Mouse (Mus musculus) CD4-positive naive resting alpha-beta T cell, adult 76 days (primary cell): Measurements from ENCODE around the gene Erap1. TPM values are rescaled to one million over a fixed set of nuclear protein-coding genes. Genes with fewer than 3 reads are reported as not detected.

Source experiments
- total RNA-seq: library from RNA; stranded (reverse); gene quantifications from one replicate; pipeline ENCODE4 v1.2.4, GENCODE M21; 2023

The Erap1 gene
- total RNA-seq: 84.7 TPM

DNA sequence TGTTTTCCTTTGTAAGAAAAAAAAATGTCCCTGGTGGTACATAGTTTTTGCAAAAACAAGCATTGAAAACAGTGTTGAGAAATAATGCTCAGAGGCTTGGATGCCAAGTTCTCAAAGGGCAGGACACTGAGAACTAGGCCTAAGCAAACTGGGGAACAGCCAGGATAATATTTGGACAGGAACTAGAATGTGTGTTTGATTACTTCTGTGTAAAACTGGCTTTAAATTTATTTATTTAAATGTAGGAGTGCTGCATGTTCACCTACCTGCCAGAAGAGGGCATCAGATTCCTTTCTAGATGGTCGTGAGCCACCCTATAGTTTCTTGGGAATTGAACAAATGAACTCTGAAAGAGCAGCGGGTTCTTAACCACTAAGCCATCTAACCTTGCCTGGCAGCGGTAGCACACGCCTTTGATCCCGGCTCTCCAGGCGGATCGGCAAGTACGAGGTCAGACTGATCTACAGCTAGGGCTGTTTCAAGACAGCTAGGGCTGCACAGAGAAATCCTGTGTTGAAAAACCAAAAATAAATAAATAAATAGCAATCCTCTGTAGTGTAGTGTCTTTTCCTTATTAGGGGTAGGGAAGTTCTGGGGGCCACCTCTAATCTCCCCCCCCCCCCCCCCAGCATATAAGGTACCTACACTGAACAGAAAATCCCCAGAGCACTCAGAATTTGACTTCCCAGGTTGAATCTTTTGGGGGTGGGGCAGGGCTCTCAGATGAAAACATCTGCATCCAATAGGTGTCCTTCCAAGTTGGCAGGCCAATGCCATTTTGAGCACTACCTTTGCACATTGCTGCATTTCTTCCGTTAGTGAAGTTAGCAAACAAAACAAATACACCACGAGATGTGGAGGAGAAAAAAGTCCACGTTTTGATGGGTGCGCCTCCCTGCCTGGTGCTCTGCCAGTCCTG is at the start of gene Erap1:
Gene Erap1 (plus strand): TSS at position 776 of the 919 bp plus-strand sequence.

Other genes starting within 250 kb of the Erap1 start
- 0.70 TPM for gene Zfp72, start 248.7 kb upstream of the Erap1 start, total RNA-seq
- 269 TPM for gene Ftl1-ps1, start 239.9 kb upstream of the Erap1 start, total RNA-seq
- 3.5 TPM for gene Zfp825, start 145.6 kb upstream of the Erap1 start, total RNA-seq
- gene Cast, start 169.2 kb downstream of the Erap1 start, total RNA-seq: 222 TPM